Mouse (Mus musculus) G1E (cell line): ENCODE data around the gene H2-Ob.

Experiments
- CTCF ChIP-seq: IDR thresholded peaks from 2 replicates; pipeline ENCODE4 v1.5.1; 2012; ENCODE audit warnings: low read depth, low read length, inconsistent platforms, mixed read lengths
- POLR2AphosphoS5 ChIP-seq: IDR thresholded peaks from 2 replicates; pipeline ENCODE4 v1.6.1; 2012; ENCODE audit warnings: low read depth, low read length, inconsistent platforms; ENCODE audit not compliant: insufficient replicate concordance

DNA sequence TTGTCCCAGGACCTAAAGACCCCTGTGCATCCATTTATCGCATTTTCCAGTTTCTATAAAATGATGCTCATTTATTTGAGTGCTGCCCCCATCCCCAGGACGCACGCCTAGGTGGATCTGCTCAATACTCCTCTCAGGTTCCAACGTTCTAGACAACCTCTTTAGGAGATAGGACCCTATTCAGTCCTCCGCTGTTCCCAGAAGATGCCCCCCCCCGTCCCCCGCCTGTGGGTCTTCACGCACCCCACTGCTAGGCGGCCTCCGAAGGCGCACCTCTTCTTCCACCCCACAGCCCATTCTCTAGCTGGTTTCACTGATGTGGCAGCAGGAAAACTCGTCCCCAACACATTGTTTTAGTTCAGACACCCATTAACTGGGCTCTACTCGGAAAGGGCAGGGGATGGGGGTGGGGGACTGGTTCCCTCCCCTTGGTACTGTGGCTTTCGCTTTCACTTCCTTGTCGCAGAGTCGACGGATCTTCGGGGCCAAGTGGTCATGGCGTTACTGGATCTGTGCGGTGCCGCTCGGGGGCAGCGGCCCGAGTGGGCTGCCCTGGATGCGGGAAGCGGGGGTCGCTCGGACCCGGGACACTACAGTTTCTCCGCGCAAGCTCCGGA, 40.7 kb upstream of the H2-Ob start:
- TF ChIP-seq CTCF (no peak), POLR2AphosphoS5 (no peak)
